Mouse (Mus musculus): ENCODE data around the gene Polr2a. TPM values are rescaled to one million over a fixed set of nuclear protein-coding genes. Genes with fewer than 3 reads are reported as not detected.
"Not testable (repeated sequence)": the region's sequence is repeated elsewhere in the genome, so short reads cannot be mapped to it uniquely, and the experiment has no call there.

Polr2a gene
- polyA plus RNA-seq, 1 experiment from 2014 or later = 17.5 TPM

- Histone ChIP-seq H3K4me3 (no peak overlapping the region), H3K27me3 (no peaks in the 10 kb centered on the region), H3K4me1 (peaks cover 40% of the 10 kb centered on the region), H3K9ac (replicated peaks) (no peak overlapping the region), H3K9me3 (no peaks in the 10 kb centered on the region), H3K4me2 (replicated peaks) (no peak overlapping the region), H3K27ac (replicated peaks) (peak overlapping the region; percentile 100), H3K36me3 (no peaks in the 10 kb centered on the region)
- WGBS = 94% methylated on average over 7 of the region's 7 CpGs
- ATAC-seq (replicated peaks) = no peak
These were observed 2.4 kb upstream of the Polr2a start for GRCm38 (mm10) chr11:69760901-69761200.

GRCm38 (mm10) chr11:69760160-69760900 lies 1.9 kb upstream of the Polr2a start:
- Histone ChIP-seq H3K4me1 (peaks cover 43% of the 10 kb centered on the region), H3K27me3 (no peaks in the 10 kb centered on the region), H3K9me3 (no peaks in the 10 kb centered on the region), H3K36me3 (no peaks in the 10 kb centered on the region), H3K4me3 (peak overlapping the region; percentile 58; the same call in 1 of the 2 replicates), H3K27ac (replicated peaks) (peak overlapping the region; percentile 100), H3K4me2 (replicated peaks) (peak overlapping the region; percentile 83), H3K9ac (replicated peaks) (peak overlapping the region; percentile 75)
- WGBS = 73% methylated on average over 14 of the region's 14 CpGs
- no peak for ATAC-seq (replicated peaks)

GRCm38 (mm10) chr11:69758971-69759721 lies 709 bp upstream of the Polr2a start:
- no peaks in the 10 kb centered on the region for H3K36me3 ChIP-seq
- under 1% methylated on average over 37 of the region's 37 CpGs for WGBS
- peak; percentile 84 for ATAC-seq (replicated peaks)
- H3K9me3 ChIP-seq = no peaks in the 10 kb centered on the region
- H3K27ac ChIP-seq (replicated peaks) = peak overlapping the region; percentile 100
- H3K4me1 ChIP-seq = peaks cover 51% of the 10 kb centered on the region
- H3K4me3 ChIP-seq = peak overlapping the region; percentile 58
- peak overlapping the region; percentile 75 for H3K9ac ChIP-seq (replicated peaks)
- peak overlapping the region; percentile 83 for H3K4me2 ChIP-seq (replicated peaks)
- no peaks in the 10 kb centered on the region for H3K27me3 ChIP-seq

GRCm38 (mm10) chr11:69758090-69758456 lies 364 bp downstream of the Polr2a start:
- Histone ChIP-seq H3K9ac (replicated peaks) (peak overlapping the region; percentile 75), H3K36me3 (no peaks in the 10 kb centered on the region), H3K27me3 (no peaks in the 10 kb centered on the region), H3K9me3 (no peaks in the 10 kb centered on the region), H3K27ac (replicated peaks) (peak overlapping the region; percentile 100), H3K4me1 (peaks cover 58% of the 10 kb centered on the region), H3K4me2 (replicated peaks) (peak overlapping the region; percentile 83), H3K4me3 (peak overlapping the region; percentile 58)
- peak; percentile 88 for ATAC-seq (replicated peaks)
- under 1% methylated on average over 26 of the region's 26 CpGs for WGBS

- 43% methylated on average over 9 of the region's 9 CpGs for WGBS
- peaks cover 64% of the 10 kb centered on the region for H3K4me1 ChIP-seq
- peak overlapping the region; percentile 75 for H3K9ac ChIP-seq (replicated peaks)
- H3K27ac ChIP-seq (replicated peaks) = peak overlapping the region; percentile 100
- no peaks in the 10 kb centered on the region for H3K27me3 ChIP-seq
- ATAC-seq (replicated peaks) = no peak
- no peaks in the 10 kb centered on the region for H3K36me3 ChIP-seq
- H3K4me3 ChIP-seq = peak overlapping the region; percentile 58
- H3K9me3 ChIP-seq = no peaks in the 10 kb centered on the region
- H3K4me2 ChIP-seq (replicated peaks) = peak overlapping the region; percentile 83
These were observed 941 bp downstream of the Polr2a start for GRCm38 (mm10) chr11:69757303-69758089.

- Histone ChIP-seq H3K36me3 (no peaks in the 10 kb centered on the region), H3K27me3 (no peaks in the 10 kb centered on the region), H3K9ac (replicated peaks) (no peak overlapping the region), H3K4me2 (replicated peaks) (peak overlapping the region; percentile 9), H3K27ac (replicated peaks) (no peak overlapping the region), H3K4me3 (0 out of 2 replicates have a peak overlapping the region, but pooled peaks have one; percentile 3), H3K4me1 (peaks cover 60% of the 10 kb centered on the region), H3K9me3 (no peaks in the 10 kb centered on the region)
- WGBS = 39% methylated on average over 3 of the region's 3 CpGs
- no peak for ATAC-seq (replicated peaks)
These were observed 3.7 kb downstream of the Polr2a start for GRCm38 (mm10) chr11:69754701-69755100.

- Histone ChIP-seq H3K4me2 (replicated peaks) (peak overlapping the region; percentile 9), H3K9me3 (no peaks in the 10 kb centered on the region), H3K4me3 (no peak overlapping the region), H3K27me3 (no peaks in the 10 kb centered on the region), H3K36me3 (no peaks in the 10 kb centered on the region), H3K27ac (replicated peaks) (no peak overlapping the region), H3K9ac (replicated peaks) (no peak overlapping the region), H3K4me1 (peaks cover 57% of the 10 kb centered on the region)
- ATAC-seq (replicated peaks) = no peak
- 85% methylated on average over 5 of the region's 5 CpGs for WGBS
These were observed 4.2 kb downstream of the Polr2a start for GRCm38 (mm10) chr11:69754233-69754632.

GRCm38 (mm10) chr11:69752686-69753085 lies 5.8 kb downstream of the Polr2a start:
- no peak for ATAC-seq (replicated peaks)
- Histone ChIP-seq H3K27ac (replicated peaks) (no peak overlapping the region), H3K4me3 (no peak overlapping the region), H3K4me1 (peaks cover 57% of the 10 kb centered on the region), H3K9ac (replicated peaks) (no peak overlapping the region), H3K4me2 (replicated peaks) (no peak overlapping the region), H3K36me3 (no peaks in the 10 kb centered on the region), H3K27me3 (no peaks in the 10 kb centered on the region), H3K9me3 (no peaks in the 10 kb centered on the region)

GRCm38 (mm10) chr11:69751635-69752034 lies 6.8 kb downstream of the Polr2a start:
- no peak overlapping the region for H3K4me2 ChIP-seq (replicated peaks)
- no peak overlapping the region for H3K27ac ChIP-seq (replicated peaks)
- no peak overlapping the region for H3K9ac ChIP-seq (replicated peaks)
- no peak for ATAC-seq (replicated peaks)
- peaks cover 7% of the 10 kb centered on the region for H3K36me3 ChIP-seq
- H3K4me3 ChIP-seq = no peak overlapping the region
- H3K9me3 ChIP-seq = no peaks in the 10 kb centered on the region
- H3K4me1 ChIP-seq = peaks cover 47% of the 10 kb centered on the region
- 81% methylated on average over 3 of the region's 3 CpGs for WGBS
- H3K27me3 ChIP-seq = no peaks in the 10 kb centered on the region

GRCm38 (mm10) chr11:69731408-69731807 lies 27.0 kb downstream of the Polr2a start:
- H3K4me2 ChIP-seq (replicated peaks); ATAC-seq (replicated peaks); H3K27me3 ChIP-seq; H3K4me1 ChIP-seq; H3K9me3 ChIP-seq; H3K9ac ChIP-seq (replicated peaks); H3K27ac ChIP-seq (replicated peaks); H3K4me3 ChIP-seq: not testable (repeated sequence)
- peaks cover 30% of the 10 kb centered on the region for H3K36me3 ChIP-seq
- WGBS = 68% methylated on average over 3 of the region's 3 CpGs

- ATAC-seq (replicated peaks) = no peak
- WGBS = 22% methylated on average over 3 of the region's 3 CpGs
These were observed 29.4 kb downstream of the Polr2a start for GRCm38 (mm10) chr11:69729063-69729462.

GRCm38 (mm10) chr11:69725951-69726350 lies 32.5 kb downstream of the Polr2a start:
- no peak overlapping the region for H3K9ac ChIP-seq (replicated peaks)
- no peaks in the 10 kb centered on the region for H3K27me3 ChIP-seq
- ATAC-seq (replicated peaks) = no peak
- no peak overlapping the region for H3K27ac ChIP-seq (replicated peaks)
- 37% methylated on average over 5 of the region's 5 CpGs for WGBS
- no peaks in the 10 kb centered on the region for H3K4me1 ChIP-seq
- H3K4me2 ChIP-seq (replicated peaks) = no peak overlapping the region
- no peaks in the 10 kb centered on the region for H3K9me3 ChIP-seq
- H3K4me3 ChIP-seq = no peak overlapping the region
- H3K36me3 ChIP-seq = no peaks in the 10 kb centered on the region

More at GRCm38 (mm10) chr11:69729063-69729462, 29.4 kb downstream of the Polr2a start:
- H3K4me2 ChIP-seq (replicated peaks) = no peak overlapping the region
- peaks cover 7% of the 10 kb centered on the region for H3K36me3 ChIP-seq
- H3K9ac ChIP-seq (replicated peaks) = no peak overlapping the region
- H3K9me3 ChIP-seq = no peaks in the 10 kb centered on the region
- H3K4me1 ChIP-seq = no peaks in the 10 kb centered on the region
- H3K27ac ChIP-seq (replicated peaks) = no peak overlapping the region
- H3K27me3 ChIP-seq = no peaks in the 10 kb centered on the region
- H3K4me3 ChIP-seq = no peak overlapping the region

All from forebrain, embryonic 15.5 days (tissue).